Mouse (Mus musculus): ENCODE measurements at regions not wholly inside any gene's neighbourhood (a gene's known extent, or its start where the extent isn't known, plus 50 kb on each side); places are given as distances from the start of the nearest gene placed in this dataset.

DNA sequence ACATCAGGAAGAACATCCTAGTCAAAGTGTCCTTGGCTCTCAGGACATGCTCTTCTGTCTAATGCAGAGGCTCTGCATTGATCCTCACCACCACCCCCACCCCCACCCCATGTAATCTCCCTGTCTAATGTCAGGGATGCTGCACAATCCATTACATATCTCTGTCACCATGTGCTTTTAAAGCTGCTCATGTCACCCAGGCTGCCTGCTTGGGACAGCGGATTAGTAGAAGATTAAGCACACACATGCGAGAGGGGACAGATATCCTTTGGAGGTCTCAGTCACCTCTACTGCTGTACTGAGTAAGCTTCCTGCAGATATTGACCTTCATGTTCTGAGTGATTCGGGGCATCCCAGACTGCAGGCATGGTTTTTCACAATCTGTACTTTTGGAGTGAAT is 50.7 kb upstream of the Kl start:
- Histone ChIP-seq H3K36me3 (ENCODE audit: control insufficient read depth, insufficient read depth, low read length) (no peaks in the 10 kb centered on the region), H3K27me3 (ENCODE audit: control insufficient read depth, insufficient read depth, low read length) (no peaks in the 10 kb centered on the region), H3K27ac (replicated peaks; ENCODE audit: low read depth, low read length) (no peak overlapping the region), H3K4me3 (ENCODE audit: low read depth, low read length) (no peak overlapping the region), H3K9me3 (ENCODE audit: control insufficient read depth, low read length) (no peaks in the 10 kb centered on the region), H3K4me1 (ENCODE audit: control insufficient read depth, insufficient read depth, low read length) (no peaks in the 10 kb centered on the region), H3K9ac (ENCODE audit: low read length) (no peak overlapping the region), H3K4me2 (ENCODE audit: low read depth, severe bottlenecking) (no peak overlapping the region)
- no peak for DNase-seq (ENCODE audit: low spot score)
- ATAC-seq (ENCODE audit: insufficient number of reproducible peaks, low FRiP score, low TSS enrichment, low read depth) = no peak
- 85% methylated on average over 3 of the region's 3 CpGs for WGBS

Measured in limb, embryonic 11.5 days (tissue).